Mouse (Mus musculus) heart, adult 2 months (tissue): ENCODE results near the gene Yju2.

ENCODE experiments used
- CTCF ChIP-seq: fragments of 200-600 bp; IDR thresholded peaks from 2 replicates; pipeline ENCODE4 v1.8.1; 2022; ENCODE audit warnings: antibody characterized with exemption, mild to moderate bottlenecking, moderate library complexity
- EP300 ChIP-seq: fragments of 200-500 bp; IDR thresholded peaks from 2 replicates; pipeline ENCODE4 v1.6.1; 2011; ENCODE audit warnings: low read depth, low read length, control low read depth; ENCODE audit not compliant: insufficient read depth
- POLR2A ChIP-seq: fragments of 200-500 bp; IDR thresholded peaks from 2 replicates; pipeline ENCODE4 v1.6.1; 2011; ENCODE audit warnings: mild to moderate bottlenecking, low read depth, low read length, control low read depth; ENCODE audit not compliant: insufficient read depth

DNA sequence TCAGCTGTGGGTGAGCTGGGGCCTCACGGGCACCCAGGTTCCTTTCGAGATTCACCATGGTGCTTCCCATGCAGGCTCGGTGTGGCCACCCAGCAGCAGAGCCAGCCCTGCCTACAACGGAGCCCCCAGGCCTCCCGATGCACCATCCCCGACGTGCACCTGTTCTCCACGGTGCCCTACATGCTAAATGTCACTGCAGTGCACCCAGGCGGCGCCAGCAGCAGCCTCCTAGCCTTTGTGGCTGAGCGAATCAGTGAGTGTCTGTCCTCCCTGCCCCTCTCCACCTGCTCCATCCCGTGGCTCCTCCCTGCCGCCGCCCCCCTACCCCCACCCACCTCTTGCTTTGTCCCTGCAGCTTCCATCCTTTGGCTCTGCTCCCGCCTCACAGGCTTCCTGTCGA lies 4.7 kb upstream of the Yju2 start:
- TF ChIP-seq EP300 (no peak), CTCF (no peak), POLR2A (no peak)
